Mouse (Mus musculus) urinary bladder, postnatal 25 days (tissue): ENCODE measurements around the gene Mtmr12.

Experiments
- DNase-seq: peaks from one replicate; pipeline ENCODE4 v3.0.0; 2022; ENCODE audit warnings: low spot score

The Mtmr12 gene

GRCm38 (mm10) chr15:12279816-12280215, 75.0 kb downstream of the Mtmr12 start:
- DNase-seq, result no peak

GRCm38 (mm10) chr15:12284794-12285534, 80.1 kb downstream of the Mtmr12 start:
- DNase-seq, result no peak

- DNase-seq, result no peak
Measured at GRCm38 (mm10) chr15:12285535-12285809, 80.6 kb downstream of the Mtmr12 start.

- DNase-seq, result no peak
Measured at GRCm38 (mm10) chr15:12290330-12290729, 85.5 kb downstream of the Mtmr12 start.

- DNase-seq, result no peak
Measured at GRCm38 (mm10) chr15:12291757-12292156, 86.9 kb downstream of the Mtmr12 start.

- no peak for DNase-seq
Measured at GRCm38 (mm10) chr15:12296228-12296627, 91.4 kb downstream of the Mtmr12 start.

- DNase-seq, result no peak
Measured at GRCm38 (mm10) chr15:12298231-12298737, 93.5 kb downstream of the Mtmr12 start.

- DNase-seq, result no peak
Measured at GRCm38 (mm10) chr15:12301771-12302170, 96.9 kb downstream of the Mtmr12 start.

- no peak for DNase-seq
Measured at GRCm38 (mm10) chr15:12306188-12307071, 101.6 kb downstream of the Mtmr12 start.

GRCm38 (mm10) chr15:12307114-12307513, 102.3 kb downstream of the Mtmr12 start:
- no peak for DNase-seq

GRCm38 (mm10) chr15:12308539-12308938, 103.7 kb downstream of the Mtmr12 start:
- DNase-seq, result no peak

GRCm38 (mm10) chr15:12310676-12311075, 105.8 kb downstream of the Mtmr12 start:
- no peak for DNase-seq

GRCm38 (mm10) chr15:12311465-12311864, 106.6 kb downstream of the Mtmr12 start:
- DNase-seq, result no peak

GRCm38 (mm10) chr15:12313255-12313654, 108.4 kb downstream of the Mtmr12 start:
- no peak for DNase-seq

- DNase-seq, result no peak
Measured at GRCm38 (mm10) chr15:12314584-12314983, 109.8 kb downstream of the Mtmr12 start.

- no peak for DNase-seq
Measured at GRCm38 (mm10) chr15:12315996-12316395, 111.2 kb downstream of the Mtmr12 start.

GRCm38 (mm10) chr15:12317290-12317689, 112.5 kb downstream of the Mtmr12 start:
- no peak for DNase-seq

- DNase-seq, result no peak
Measured at GRCm38 (mm10) chr15:12318451-12318850, 113.6 kb downstream of the Mtmr12 start.

- no peak for DNase-seq
Measured at GRCm38 (mm10) chr15:12319889-12320288, 115.1 kb downstream of the Mtmr12 start.

- no peak for DNase-seq
Measured at GRCm38 (mm10) chr15:12320441-12321090, 115.7 kb downstream of the Mtmr12 start.

GRCm38 (mm10) chr15:12321091-12321787, 116.4 kb downstream of the Mtmr12 start, which contains the start of gene Golph3:
Gene Golph3 (plus strand): TSS chr15:12321450.
- peak; percentile 96 for DNase-seq
